Mouse (Mus musculus) heart, adult 2 months (tissue): ENCODE measurements at regions not wholly inside any gene's neighbourhood (a gene's known extent, or its start where the extent isn't known, plus 50 kb on each side); places are given as distances from the start of the nearest gene placed in this dataset.
"Not testable (repeated sequence)": the region's sequence is repeated elsewhere in the genome, so short reads cannot be mapped to it uniquely, and the experiment has no call there.

ENCODE experiments used
- CTCF ChIP-seq: fragments of 200-600 bp; IDR thresholded peaks from 2 replicates; pipeline ENCODE4 v1.8.1; 2022; ENCODE audit warnings: antibody characterized with exemption, mild to moderate bottlenecking, moderate library complexity
- EP300 ChIP-seq: fragments of 200-500 bp; IDR thresholded peaks from 2 replicates; pipeline ENCODE4 v1.6.1; 2011; ENCODE audit warnings: low read depth, low read length, control low read depth; ENCODE audit not compliant: insufficient read depth
- POLR2A ChIP-seq: fragments of 200-500 bp; IDR thresholded peaks from 2 replicates; pipeline ENCODE4 v1.6.1; 2011; ENCODE audit warnings: mild to moderate bottlenecking, low read depth, low read length, control low read depth; ENCODE audit not compliant: insufficient read depth

GRCm38 (mm10) chr1:112486046-112486445, 621.3 kb upstream of the Dsel start:
- TF ChIP-seq EP300, POLR2A, CTCF: not testable (repeated sequence)
